Mouse (Mus musculus) hematopoietic stem cell, adult 5-6 weeks (primary cell): Measurements from ENCODE around the gene Tgfb1. TPM values are rescaled to one million over a fixed set of nuclear protein-coding genes. Genes with fewer than 3 reads are reported as not detected.

Source experiments
- ATAC-seq, 2 experiments: fragments of 125-278 bp in 1 of 2; replicated peaks in 1 of 2; 2 replicates each; pipeline ENCODE4 v1.8.0; 2016 to 2017; ENCODE audit warnings: inconsistent platforms in 2 of 2, mild to moderate bottlenecking in 2 of 2, moderate number of reproducible peaks in 2 of 2, low read depth in 1 of 2, moderate TSS enrichment in 1 of 2; ENCODE audit not compliant: low FRiP score in 2 of 2, poor library complexity in 2 of 2, severe bottlenecking in 2 of 2, insufficient read depth in 1 of 2, low TSS enrichment in 1 of 2
- total RNA-seq: library from RNA; stranded (forward); fragments of 172-1452, 232-1000 nt; gene quantifications from 2 replicates; pipeline ENCODE4 v1.2.3, GENCODE M21; 2017

Tgfb1 gene
- 46.0 and 50.7 TPM in 2 replicates for total RNA-seq

GRCm38 (mm10) chr7:25686680-25687531 is at the start of gene Tgfb1:
Tgfb1 (plus strand) TSS chr7:25687002.
- peak; percentile 7 to 11; a peak in 3 of 4 replicates for ATAC-seq

DNA sequence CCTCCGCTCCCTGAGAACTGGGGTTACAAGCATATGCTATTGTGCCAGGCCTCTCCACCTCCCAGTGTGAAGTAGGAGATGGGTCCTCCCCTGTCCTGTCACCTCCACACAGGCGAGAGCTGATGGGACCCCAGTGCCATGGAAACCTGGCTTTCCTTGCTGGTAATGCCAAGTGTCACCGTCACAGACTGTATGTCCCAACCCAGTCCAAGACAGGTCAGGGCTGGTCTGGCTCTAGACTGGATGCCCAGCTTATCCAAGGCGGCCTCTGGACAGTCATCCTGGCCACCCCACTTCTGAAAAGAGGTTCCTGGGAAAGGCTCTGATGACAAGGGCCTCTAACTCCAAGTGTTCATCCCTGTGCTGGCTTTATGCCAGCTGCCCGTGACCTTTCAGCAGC is 49.7 kb upstream of the Tgfb1 start:
- no peak for ATAC-seq

DNA sequence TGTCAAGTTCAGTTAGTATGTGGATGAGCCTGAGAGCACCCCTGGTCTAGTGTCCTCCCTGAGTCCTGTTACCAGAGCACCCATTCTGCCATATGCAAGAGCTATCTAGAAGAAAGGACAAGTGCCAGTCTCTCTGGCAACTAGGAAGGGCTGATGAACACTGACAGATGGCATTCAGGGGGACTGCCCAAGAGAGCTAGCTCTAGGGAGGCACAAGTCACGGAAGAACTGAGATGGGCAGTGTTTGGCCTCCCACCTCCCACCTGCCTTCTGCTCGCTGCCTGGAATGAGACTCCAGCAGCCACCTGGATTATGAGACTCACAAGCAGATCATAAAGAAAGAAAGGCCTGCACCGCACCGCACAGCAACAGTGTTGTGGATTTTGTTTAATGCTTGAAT is 47.0 kb upstream of the Tgfb1 start:
- ATAC-seq = no peak

GRCm38 (mm10) chr7:25644136-25644535 is 42.7 kb upstream of the Tgfb1 start:
- peak; percentile 4 to 61; a peak in 2 of 4 replicates for ATAC-seq

- peak; percentile 6 to 19; a peak in 2 of 4 replicates for ATAC-seq
Measured at GRCm38 (mm10) chr7:25644631-25645030, 42.2 kb upstream of the Tgfb1 start.

DNA sequence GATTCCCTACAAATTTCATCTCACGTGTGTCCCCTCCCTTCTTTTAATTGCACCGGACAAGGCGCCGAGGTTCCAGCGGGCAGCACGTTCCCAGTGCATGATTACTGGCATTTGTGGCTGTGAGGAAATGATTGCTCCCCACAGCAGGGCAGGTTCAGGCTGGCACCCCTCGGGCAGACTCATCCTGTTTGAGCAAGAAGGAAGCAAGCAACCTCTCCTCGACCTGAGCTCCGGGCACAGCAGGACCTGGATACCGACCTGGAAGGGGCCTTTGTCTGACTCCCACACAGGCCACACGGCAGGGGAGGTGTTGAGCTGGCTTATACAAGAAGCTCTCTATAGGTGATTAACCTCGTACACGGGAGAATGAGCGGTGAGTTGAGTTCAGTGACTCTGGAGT is 41.7 kb upstream of the Tgfb1 start:
- peak; percentile 26 to 28; a peak in 3 of 4 replicates for ATAC-seq

DNA sequence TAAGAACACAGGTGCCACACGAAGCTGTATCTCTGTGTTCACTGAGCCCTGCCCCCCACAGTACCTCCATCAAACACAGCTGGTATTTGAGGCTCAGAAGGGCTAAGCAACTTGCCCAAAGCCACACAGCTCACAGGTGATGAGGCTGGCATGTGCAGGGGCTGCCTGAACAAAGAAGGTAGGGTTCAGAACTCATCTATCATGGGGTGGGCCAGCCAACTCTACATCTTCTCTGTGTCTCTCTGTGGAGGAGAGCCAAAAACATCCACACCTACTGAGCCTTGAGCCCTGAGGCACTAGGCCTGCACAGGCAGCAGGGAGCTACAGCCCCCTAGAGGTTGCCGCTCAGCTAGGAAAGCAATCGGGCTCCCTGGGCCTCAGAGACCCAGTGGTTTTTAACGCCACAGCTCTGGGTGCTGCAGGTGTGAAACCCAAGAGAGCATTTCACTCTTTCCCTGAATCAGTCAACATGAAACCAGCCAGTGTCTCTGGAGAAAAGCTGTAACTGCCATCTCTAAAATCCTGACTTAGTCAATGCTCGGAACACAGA is 39.2 kb upstream of the Tgfb1 start:
- ATAC-seq = 0 out of 4 replicates have a peak, but pooled peaks of 1 of the 2 experiments have one; percentile 23

GRCm38 (mm10) chr7:25649839-25650238 is 37.0 kb upstream of the Tgfb1 start:
- peak in 1 of 2 experiments; percentile 23; a peak in 1 of 4 replicates for ATAC-seq

DNA sequence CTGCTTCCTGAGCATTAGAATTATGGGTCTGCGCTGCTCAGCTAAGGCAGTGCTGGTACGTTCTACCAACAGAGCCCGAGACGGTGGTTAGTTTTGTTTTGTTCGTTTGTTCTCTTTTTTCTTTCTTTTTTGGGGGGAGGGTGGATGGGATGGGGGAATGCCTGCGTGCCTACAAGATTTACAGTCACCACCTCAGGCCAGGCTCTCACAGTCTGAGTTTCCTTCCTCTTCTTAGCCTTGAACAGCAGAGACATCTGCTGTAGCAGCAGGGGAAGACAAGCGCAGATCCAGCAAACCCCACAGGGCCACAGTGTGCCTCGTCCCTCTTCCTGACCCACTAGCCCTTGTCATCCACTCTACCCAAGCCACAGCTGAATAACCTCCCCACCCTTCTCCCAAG is 35.5 kb upstream of the Tgfb1 start:
- ATAC-seq = peak; percentile 87 to 94

GRCm38 (mm10) chr7:25652244-25652759 is 34.5 kb upstream of the Tgfb1 start:
- no peak for ATAC-seq

DNA sequence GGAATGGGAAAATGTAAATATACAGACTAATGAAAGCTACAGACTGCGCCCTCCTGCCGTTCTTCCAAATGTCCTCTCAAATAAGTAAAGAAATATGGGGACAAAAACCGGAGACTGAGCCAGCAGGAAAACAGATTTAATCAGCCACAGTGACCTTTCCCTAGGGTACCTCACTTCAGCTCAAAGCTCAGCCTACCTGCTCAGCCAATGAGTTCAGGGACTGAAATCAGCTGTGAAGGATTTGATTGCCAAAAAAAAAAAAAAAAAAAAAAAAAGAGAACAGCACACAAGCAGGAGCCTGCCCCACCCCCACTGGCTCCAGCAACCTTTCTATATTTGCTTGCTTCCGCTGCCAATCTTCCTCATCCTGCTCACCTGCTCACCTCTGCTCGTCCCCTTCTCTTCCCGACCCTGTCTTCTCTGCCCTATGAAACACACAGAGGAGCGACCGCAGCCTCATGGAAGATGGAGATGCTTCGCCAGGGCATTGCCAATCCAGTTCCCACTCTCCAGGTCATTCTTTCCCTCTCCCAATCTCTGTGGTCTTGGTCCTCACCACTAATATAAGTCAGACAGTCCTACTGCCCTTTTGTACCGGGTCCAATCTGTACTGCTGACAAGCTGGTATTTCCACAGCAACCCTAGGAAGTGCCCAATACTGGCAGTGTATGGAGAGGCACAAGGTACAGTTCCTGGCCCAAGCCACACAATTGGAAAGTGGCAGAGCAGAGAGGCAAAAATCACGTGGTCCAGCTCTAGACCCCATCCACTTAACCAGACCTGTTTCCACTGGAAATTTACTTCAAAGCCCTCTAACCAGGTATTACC is 31.0 kb upstream of the Tgfb1 start:
- ATAC-seq = no peak

GRCm38 (mm10) chr7:25657785-25658184 is 29.0 kb upstream of the Tgfb1 start:
- ATAC-seq = no peak

DNA sequence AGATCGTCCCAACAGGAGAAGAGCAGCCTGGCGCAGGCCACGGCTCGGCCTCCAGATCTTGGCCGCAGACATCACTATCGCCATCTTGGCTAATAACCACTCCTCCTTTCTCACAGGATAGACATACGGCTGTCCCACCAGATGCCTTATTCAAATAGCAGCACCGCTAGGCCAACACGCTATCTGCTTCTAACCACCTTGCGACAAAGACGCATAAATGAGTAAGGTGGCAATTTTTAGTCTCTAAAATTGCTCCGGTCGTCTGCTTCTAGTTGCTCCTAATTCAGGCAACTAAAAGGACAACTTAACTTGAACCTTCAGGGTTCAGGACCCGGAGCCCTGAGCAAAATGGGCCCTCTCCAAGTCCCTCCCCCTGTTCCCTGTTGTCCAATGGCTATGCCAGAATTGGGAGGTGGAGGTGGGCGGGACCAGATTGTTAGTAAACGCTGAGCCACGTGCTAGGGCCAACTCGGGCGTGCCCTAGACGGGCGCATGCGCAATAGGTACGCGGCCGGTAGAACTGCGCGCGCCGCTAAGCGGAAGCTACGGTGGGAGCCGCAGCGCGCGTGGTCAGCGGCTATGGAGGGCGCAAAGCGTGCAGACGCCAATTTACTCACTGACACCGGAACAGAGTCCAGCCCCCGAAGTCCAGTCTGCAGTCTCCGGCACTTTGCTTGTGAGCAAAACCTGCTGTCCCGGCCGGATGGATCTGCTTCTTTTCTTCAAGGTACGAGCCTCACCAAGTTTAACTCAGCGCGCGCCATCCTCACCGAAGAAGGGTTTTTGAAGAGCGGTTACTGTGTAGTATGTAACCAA is 27.9 kb upstream of the Tgfb1 start, which contains the start of the genes Bckdha and Exosc5:
Gene Bckdha, minus strand, starts transcription at position 325 of the 816 bp plus-strand sequence.
Gene Exosc5, plus strand, starts transcription at position 508 of the 816 bp plus-strand sequence.
- peak; percentile 93 to 97 for ATAC-seq

DNA sequence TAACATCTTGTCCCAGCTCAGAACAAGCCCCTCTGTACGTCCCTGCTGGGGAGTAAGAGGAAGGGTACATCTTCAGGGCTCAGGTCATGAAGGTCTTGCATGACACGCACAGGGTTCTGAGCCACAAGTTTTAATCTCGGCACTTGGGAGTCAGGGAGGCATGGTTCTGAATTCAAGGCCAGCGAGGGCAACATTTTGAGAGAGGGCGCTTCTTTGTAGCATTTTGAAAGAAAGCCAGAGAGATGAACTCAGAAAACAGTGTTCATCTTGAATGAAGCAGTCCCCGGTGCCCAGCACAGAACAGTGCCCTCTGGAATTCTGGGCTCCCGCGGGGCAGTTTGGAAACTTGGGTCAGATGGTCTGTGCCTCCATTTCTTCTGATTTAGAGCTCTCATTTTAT is 20.4 kb upstream of the Tgfb1 start:
- no peak for ATAC-seq

- ATAC-seq = no peak
Measured at GRCm38 (mm10) chr7:25669158-25669557, 17.6 kb upstream of the Tgfb1 start.

DNA sequence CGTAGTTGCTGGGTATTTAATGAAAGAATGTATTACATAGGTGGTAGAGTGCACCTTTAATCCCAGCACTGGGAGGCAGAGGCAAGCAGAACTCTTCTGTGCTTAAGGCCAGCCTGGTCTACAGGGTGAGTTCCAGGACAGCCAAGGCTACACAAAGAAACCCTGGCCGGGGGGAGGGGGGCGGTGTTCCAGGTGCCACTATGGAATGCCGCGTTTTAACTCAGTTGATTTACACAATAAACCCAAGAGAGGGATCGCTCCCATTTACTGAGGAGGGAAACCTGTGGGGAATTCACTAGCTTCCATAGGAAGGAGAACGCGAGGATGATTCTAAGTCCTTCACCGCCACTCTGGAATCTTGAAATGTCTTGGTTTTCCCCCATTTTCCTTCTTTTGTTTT is 17.2 kb upstream of the Tgfb1 start:
- no peak for ATAC-seq

DNA sequence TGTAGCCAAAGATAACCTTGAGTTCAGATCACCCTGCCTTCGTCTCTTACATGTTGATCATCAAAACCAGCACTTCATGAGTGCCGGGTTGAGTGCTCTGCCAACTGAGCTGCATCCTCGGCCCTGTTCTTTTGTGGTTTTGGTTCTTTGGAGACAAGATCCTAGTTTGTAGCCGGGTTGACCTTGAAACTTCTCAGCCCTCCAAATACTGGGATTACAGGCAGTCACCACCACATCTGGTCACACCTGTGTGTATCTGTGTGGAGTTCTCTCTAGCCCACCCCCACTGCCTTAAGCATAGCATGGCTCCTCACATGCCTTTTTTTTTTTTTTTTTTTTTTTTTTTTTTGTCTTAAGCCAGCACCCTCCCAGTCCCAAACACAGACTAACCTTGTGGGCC is 16.7 kb upstream of the Tgfb1 start:
- no peak for ATAC-seq
